Mouse (Mus musculus): Measurements from ENCODE around the gene Iqcc.

Gene Iqcc

GRCm38 (mm10) chr4:129622120-129622802 lies 3.4 kb upstream of the Iqcc start:
- DNase-seq (ENCODE audit: low read depth, low spot score), result no peak

DNA sequence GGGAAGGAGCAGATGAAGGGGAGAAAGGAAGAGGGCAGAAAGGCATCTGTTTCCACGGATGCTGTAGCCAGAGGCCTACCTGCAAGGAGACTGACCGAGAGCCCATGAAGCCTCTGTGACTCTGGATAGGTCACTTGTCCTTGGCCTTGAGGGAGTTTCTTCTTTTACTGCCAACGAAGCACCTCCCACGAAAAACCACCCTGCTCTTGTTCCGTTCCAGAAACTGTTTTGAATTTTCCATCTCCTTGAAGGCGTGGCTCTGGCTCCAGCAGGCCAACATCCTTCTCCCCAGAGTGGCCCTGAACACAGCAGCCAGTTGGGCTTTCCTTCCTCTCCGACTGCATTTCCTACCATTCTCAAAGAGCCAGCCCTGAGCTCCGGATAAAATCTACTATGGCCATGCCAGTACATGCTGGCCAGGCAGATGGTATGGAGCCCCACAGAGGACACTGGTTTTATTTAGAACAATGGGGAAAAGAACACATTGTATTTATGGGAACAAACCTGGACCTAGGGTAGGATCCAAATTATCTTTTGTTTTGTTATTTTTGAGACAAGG lies 2.5 kb upstream of the Iqcc start:
- DNase-seq (ENCODE audit: low read depth, low spot score), result no peak

GRCm38 (mm10) chr4:129620419-129621282 lies 1.8 kb upstream of the Iqcc start:
- DNase-seq (ENCODE audit: low read depth, low spot score), result no peak

DNA sequence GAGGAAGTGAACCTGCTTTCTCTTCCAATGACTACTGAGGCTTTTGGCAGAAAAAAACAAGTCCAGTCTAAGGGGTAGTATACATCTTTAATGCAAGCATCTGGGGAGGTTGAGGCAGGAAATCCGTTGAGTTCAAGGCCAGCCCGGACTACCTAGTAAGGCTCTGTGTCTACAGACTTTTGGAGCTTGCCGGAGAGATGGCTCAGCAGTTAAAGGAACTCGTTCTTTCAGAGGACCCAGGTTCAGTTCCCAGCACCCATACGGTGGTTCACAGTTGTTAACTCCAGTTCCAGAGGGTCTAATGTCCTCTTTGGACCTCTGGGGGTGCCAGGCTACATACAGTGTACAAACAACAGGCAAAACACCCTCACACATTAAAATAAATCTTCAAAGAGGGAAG lies 868 bp downstream of the Iqcc start:
- DNase-seq (ENCODE audit: low read depth, low spot score), result no peak

DNA sequence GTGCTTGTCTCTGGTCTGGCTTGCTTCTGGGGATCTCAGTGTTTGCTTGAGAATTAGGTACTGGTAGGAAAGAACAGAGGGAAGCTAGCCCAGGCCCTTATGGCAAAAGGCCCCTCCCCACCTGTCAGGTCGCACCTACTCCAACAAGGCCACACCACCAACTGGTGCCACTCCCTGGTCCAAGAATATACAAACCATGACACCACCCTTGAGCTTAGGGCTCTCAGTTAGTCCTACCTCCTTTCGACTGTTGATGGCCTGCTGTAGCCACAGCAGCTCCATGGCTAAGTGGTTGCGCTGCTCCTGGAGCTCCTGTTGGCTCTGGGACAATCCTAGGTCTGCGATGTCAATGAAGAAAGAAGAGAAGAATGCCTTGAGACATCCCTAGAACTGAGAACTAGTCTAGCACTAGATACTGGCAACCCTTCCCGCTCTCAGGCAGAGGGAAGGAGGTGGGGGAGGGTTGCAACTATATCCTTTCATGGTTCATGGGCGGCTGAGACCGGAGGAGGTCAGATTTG lies 1.7 kb downstream of the Iqcc start:
- DNase-seq (ENCODE audit: low read depth, low spot score), result no peak

DNA sequence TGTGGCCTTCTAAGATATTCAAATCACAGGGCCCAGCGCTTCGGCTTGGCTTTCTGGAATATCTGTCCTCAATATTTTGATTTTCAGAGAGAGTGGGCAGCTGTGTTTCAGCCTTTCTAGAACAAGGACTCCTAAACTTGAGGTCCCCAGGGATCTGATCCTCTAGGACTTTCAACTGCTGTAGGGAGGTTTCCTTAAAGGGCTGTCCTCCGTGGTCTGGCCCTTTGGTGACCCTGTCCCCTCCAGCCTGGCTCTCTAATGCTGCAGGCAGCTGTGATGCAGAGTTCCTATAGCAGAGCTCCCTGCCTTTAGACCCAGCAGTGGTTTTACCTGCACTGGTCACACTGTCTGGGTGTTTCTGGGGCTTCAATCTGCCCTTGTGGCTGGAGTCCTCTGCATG lies 2.3 kb downstream of the Iqcc start:
- DNase-seq (ENCODE audit: low read depth, low spot score), result no peak

GRCm38 (mm10) chr4:129615801-129616290 lies 3.1 kb downstream of the Iqcc start:
- no peak for DNase-seq (ENCODE audit: low read depth, low spot score)

- DNase-seq (ENCODE audit: low read depth, low spot score), result no peak
Observed at GRCm38 (mm10) chr4:129614093-129614492, 4.8 kb downstream of the Iqcc start, which contains the start of gene Dcdc2b. TSS of gene Dcdc2b (minus strand) at chr4:129614257.

DNA sequence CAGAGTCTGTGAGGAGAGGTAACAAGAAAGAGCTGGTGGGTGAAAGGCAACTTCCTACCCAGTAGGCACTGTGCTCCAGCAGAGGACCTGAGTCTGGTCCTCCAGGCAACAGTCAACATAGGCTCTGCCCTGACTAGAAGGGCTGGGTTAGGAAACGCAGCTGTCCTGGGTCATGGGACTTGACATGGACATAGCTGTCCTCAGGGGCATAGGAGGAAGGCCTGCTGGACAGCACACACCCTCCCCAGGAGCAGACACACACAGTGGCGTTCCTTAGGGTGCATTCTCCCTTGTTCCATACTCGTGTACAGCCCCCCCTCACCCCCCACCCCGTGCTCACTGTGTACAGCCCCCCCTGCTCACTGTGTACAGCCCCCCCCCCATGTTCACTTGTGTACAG lies 8.4 kb downstream of the Iqcc start:
- no peak for DNase-seq (ENCODE audit: low read depth, low spot score)

GRCm38 (mm10) chr4:129610026-129610425 lies 8.9 kb downstream of the Iqcc start:
- peak; percentile 80 for DNase-seq (ENCODE audit: low read depth, low spot score)

DNA sequence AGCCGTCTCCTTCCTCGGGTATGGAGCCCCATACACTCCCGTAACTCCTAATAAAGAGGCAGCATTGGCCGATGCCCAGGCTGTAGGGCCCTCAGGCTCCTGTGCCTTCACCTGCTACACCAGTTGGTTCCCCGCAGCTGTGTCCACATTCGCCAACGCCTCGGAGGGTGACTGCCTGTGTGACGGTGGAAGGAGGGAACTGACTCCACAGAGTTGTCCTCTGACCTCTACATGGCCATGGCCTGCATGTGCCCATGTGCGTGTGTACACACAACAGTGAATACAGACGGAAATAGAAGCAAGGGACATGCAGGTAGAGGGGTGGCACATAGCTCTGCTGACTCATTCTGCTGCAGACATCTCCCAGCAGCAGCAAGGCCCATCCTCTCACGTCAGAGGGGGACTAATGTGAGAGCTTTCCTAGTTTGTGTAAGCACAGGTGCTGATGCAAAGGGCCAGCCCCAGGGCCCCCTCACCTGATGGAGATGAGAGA lies 9.7 kb downstream of the Iqcc start:
- DNase-seq (ENCODE audit: low read depth, low spot score), result no peak

DNA sequence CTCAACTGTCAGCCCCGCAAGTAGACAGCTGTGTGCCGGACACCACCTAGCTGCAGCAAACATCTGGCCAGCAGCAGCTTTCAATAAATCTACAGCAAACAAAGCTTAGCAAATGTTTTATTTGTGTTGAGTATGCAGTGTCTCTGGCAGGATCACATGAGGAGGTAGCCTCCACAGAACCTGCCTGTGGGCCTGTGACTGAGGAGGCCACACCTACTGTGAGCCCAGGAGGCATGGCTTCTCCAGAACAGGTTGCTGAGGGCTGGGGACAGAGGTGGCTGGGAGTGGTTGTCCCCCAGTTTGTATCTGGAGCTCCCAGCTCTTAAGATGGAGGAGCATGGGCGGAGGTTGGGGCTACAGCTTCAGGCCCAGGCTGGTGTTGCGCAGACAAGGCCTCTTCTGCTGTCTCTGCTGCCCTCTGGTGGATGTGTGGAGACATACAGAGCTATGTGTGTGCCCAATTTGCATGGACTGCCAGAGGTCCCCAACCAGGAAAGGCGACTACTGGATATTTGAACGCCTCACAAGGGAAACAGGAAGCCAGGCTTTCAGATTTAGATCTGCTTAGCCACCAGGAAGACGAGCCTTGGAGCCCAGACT lies 10.4 kb downstream of the Iqcc start:
- peak; percentile 94 for DNase-seq (ENCODE audit: low read depth, low spot score)

- DNase-seq (ENCODE audit: low read depth, low spot score), result peak; percentile 89
Observed at GRCm38 (mm10) chr4:129600233-129601158, 18.4 kb downstream of the Iqcc start, which contains the start of the genes Eif3i and Tmem234. TSS of gene Eif3i (minus strand) at chr4:129600648. TSS of gene Tmem234 (plus strand) at chr4:129600668.

DNA sequence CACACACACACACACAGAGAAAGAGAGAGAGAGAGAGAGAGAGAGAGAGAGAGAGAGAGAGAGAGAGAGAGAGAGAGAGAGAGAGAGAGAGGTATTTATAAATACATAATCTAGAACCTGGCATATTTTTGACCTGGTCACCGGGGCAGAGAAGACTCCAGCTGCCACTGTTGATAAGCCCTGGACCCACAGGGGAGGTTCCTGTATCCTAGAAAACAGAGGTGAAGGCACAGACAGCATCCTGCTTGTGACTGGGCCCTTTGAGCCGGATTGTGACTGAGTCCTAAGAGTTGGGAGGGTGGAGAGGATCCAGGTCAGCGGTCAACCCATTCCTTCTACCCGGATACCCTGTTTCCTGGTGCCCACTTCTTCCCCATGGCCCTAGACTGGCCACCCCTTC lies 30.0 kb downstream of the Iqcc start:
- DNase-seq (ENCODE audit: low read depth, low spot score), result no peak

- no peak for DNase-seq (ENCODE audit: low read depth, low spot score)
Observed at GRCm38 (mm10) chr4:129586943-129587342, 32.0 kb downstream of the Iqcc start.

DNA sequence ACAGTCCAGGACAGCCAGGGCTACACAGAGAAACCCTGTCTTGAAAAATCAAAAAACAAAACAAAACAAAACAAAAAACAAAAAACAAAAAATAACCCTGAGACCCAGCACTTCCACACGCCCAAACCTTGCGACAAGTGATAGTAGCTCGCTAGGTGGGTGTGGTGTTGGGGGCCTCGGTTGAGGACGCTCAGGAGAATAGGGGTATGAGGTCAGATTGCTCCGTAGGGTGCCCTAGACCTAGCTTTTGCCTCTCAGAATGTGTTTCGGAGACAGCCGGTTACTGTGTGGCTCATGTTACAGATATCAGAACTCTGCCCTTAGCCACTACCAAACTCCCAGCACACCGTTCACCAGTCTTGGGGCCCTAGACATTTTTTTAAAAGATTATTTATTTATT lies 33.1 kb downstream of the Iqcc start:
- DNase-seq (ENCODE audit: low read depth, low spot score), result no peak

DNA sequence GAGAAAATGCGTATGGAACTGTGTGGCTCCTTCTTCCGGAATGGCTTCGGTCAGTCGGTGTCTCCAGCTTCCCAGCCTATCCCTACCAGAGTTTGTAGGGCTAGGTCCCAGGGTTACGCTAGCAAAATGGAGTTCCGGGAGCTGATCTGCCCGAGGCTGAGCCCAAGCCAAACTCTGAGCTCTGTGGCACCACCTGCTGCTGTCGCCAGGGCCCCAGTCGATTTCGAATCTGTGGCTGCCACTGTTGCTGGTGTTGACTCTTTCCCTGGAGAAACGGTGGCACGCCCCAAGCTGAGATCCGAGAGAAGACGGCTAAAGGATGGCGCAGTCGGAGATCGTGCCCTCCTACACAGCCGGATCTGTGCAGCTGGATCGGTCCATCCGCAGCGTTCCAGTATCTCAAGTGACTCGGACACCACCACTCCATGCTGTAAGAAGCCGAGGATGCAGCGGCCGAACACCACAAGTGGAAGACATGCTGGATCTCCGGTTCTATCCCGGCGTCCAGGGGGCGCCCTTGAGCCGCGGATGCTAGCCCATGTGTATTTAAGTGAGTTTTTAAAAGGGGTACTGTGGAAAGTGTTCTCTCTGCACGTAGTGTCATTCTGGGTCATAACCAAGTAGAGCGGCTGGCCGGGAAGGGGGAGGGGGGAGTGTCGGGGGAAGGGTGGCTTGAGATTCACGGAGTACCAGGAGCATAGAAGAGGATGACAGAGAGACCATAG lies 33.9 kb downstream of the Iqcc start:
- DNase-seq (ENCODE audit: low read depth, low spot score), result peak; percentile 93

DNA sequence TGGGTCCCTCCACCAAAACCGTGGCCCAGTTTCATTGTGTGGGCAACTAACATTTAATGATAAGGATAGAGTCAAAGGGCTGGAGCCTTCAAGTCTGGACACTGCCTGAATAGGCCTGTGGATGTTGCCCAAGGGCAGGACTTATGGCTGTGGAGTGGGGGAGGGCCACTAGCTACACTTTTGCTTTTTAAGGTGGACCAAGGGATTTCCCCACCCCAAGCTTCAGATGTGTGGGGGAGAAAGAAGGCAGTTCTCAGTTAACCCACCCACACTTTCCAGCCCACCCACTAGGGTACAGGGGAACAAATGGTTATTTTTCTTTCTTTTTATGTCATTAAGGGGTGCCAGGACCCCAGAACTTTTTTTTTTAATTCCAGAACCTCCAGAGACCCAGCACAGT lies 34.5 kb downstream of the Iqcc start:
- DNase-seq (ENCODE audit: low read depth, low spot score), result no peak

DNA sequence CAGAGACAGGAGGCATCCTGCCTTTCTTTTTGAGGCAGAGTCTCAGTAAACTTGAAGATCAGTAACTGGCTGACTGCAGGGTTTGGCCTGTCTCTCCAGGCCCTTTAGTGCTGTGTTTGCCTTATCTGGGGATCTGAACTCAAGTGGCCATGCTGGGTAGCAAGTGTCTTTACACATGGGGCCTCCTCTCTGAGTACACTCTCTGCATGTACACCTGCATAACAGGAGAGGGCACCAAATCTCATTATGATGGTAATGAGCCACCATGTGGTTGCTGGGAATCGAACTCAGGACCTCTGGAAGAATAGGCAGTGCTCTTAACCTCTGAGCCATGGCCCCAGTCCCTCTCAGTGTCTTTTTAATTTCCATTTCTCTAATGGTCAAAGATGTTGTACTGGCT lies 36.6 kb downstream of the Iqcc start:
- peak; percentile 77 for DNase-seq (ENCODE audit: low read depth, low spot score)

DNA sequence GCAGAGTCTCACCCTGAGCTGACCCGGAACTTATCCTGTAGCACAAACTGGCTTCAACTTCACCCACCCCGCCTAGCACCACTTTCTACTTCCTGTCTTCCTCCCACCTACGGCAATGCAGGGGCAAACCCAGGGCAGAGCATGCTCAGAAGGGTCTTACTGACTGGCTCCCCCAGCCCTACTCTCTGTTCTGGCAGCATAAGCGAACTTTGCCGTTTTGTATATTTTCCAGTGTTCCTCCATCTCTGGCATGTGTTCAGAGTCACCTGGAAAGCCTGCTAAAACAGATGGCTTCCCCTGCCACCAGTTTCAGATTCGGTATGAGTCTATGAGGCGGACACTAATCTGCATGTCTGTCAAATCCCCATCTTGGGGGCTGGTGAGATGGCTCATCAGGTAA lies 38.6 kb downstream of the Iqcc start:
- peak; percentile 75 for DNase-seq (ENCODE audit: low read depth, low spot score)
